In genomic region chr14:122477261-122477671, GRCm38 (mm10) we compare ENCODE assay signal across 12 mouse cellular contexts. TPM values are rescaled to one million over a fixed set of nuclear protein-coding genes. Genes with fewer than 3 reads are reported as not detected.
A peak's percentile ranks its signal among the peaks of the same experiment; 100 is the strongest.
DNase-seq lines count a peak whose midpoint lies in the region; ATAC-seq lines count a peak whose summit lies in the region.
"Had no signal": no experiment of that assay in that cellular context is flagged by ENCODE, and none has a peak within 500 bp of the region (broad histone marks: within the 10 kb centered on the region; RNA-seq: fewer than 3 reads in every experiment).

No protein-coding gene starts in this region.

- no peaks in the 10 kb centered on the region for H3K9me3 ChIP-seq in forebrain, embryonic 10.5 days
- no peaks in the 10 kb centered on the region for H3K9me3 ChIP-seq in limb, embryonic 11.5 days (ENCODE audit: control insufficient read depth, low read length)
- H3K9me3 ChIP-seq in neural tube, embryonic 14.5 days (ENCODE audit: control insufficient read depth, low read length), result no peaks in the 10 kb centered on the region
- H3K9me3 ChIP-seq: embryonic facial prominence, embryonic 13.5 days had no signal

- under 1% methylated on average over 20 of the region's 20 CpGs for WGBS in forebrain, embryonic 10.5 days
- WGBS in limb, embryonic 11.5 days, result under 1% methylated on average over 20 of the region's 20 CpGs
- 1% methylated on average over 20 of the region's 20 CpGs for WGBS in neural tube, embryonic 14.5 days

- peak overlapping the region; percentile 86 for H3K4me3 ChIP-seq in forebrain, embryonic 10.5 days
- peak overlapping the region; percentile 77 for H3K4me3 ChIP-seq in limb, embryonic 11.5 days (ENCODE audit: low read depth, low read length)
- peak overlapping the region; percentile 46 for H3K4me3 ChIP-seq in neural tube, embryonic 14.5 days (ENCODE audit: low read depth, low read length)

- peak; percentile 72 for DNase-seq in embryo, embryonic 10.5 days (ENCODE audit: low spot score)
- no peak for DNase-seq in embryo, embryonic 10 days (ENCODE audit: low spot score)
- DNase-seq in forebrain, embryonic 10.5 days (ENCODE audit: extremely low spot score, low spot score), result peak; percentile 48
- DNase-seq in limb, embryonic 11.5 days (ENCODE audit: low spot score), result peak; percentile 69
- DNase-seq in MN1 (ENCODE audit: low spot score), result no peak
- DNase-seq in kidney, adult 8-10 months, result no peak
- no peak for DNase-seq in right cerebral cortex, adult 2 months (ENCODE audit: low spot score in 2 of 2)
- DNase-seq: right cerebral cortex, postnatal 14 days had no signal

- peak overlapping the region; percentile 99 for H3K27ac ChIP-seq in forebrain, embryonic 10.5 days
- H3K27ac ChIP-seq in limb, embryonic 11.5 days (replicated peaks; ENCODE audit: low read depth, low read length), result peak overlapping the region; percentile 99
- H3K27ac ChIP-seq in neural tube, embryonic 14.5 days (ENCODE audit: low read depth, low read length), result peak overlapping the region; percentile 87; the same call in 1 of the 2 replicates
- H3K27ac ChIP-seq: embryonic facial prominence, embryonic 13.5 days had no signal

- ATAC-seq in limb, embryonic 11.5 days (ENCODE audit: insufficient number of reproducible peaks, low FRiP score, low TSS enrichment, low read depth), result no peak
- no peak for ATAC-seq in neural tube, embryonic 14.5 days (ENCODE audit: low read depth)

- H3K4me1 ChIP-seq in forebrain, embryonic 10.5 days, result peaks cover 81% of the 10 kb centered on the region
- peaks cover 21% of the 10 kb centered on the region for H3K4me1 ChIP-seq in limb, embryonic 11.5 days (ENCODE audit: control insufficient read depth, insufficient read depth, low read length)
- H3K4me1 ChIP-seq in neural tube, embryonic 14.5 days (ENCODE audit: control insufficient read depth, insufficient read depth, low read length), result peaks cover 8% of the 10 kb centered on the region

- H3K36me3 ChIP-seq in forebrain, embryonic 10.5 days (replicated peaks), result peaks cover 38% of the 10 kb centered on the region
- H3K36me3 ChIP-seq in limb, embryonic 11.5 days (ENCODE audit: control insufficient read depth, insufficient read depth, low read length), result no peaks in the 10 kb centered on the region
- H3K36me3 ChIP-seq in neural tube, embryonic 14.5 days (ENCODE audit: control insufficient read depth, insufficient read depth, low read length), result no peaks in the 10 kb centered on the region
- H3K36me3 ChIP-seq: embryonic facial prominence, embryonic 13.5 days had no signal

- H3K9ac ChIP-seq in limb, embryonic 11.5 days (ENCODE audit: low read length), result peak overlapping the region; percentile 97
- peak overlapping the region; percentile 70 for H3K9ac ChIP-seq in neural tube, embryonic 14.5 days (replicated peaks; ENCODE audit: low read depth, low read length)
- H3K9ac ChIP-seq: embryonic facial prominence, embryonic 13.5 days had no signal

- H3K4me2 ChIP-seq in limb, embryonic 11.5 days (ENCODE audit: low read depth, severe bottlenecking), result peak overlapping the region; percentile 75
- peak overlapping the region; percentile 49; the same call in 1 of the 2 replicates for H3K4me2 ChIP-seq in neural tube, embryonic 14.5 days (ENCODE audit: low read depth, low read length)
- H3K4me2 ChIP-seq: embryonic facial prominence, embryonic 13.5 days had no signal

- H3K27me3 ChIP-seq in forebrain, embryonic 10.5 days (ENCODE audit: poor library complexity, severe bottlenecking), result peaks cover 86% of the 10 kb centered on the region
- H3K27me3 ChIP-seq in limb, embryonic 11.5 days (ENCODE audit: control insufficient read depth, insufficient read depth, low read length), result peaks cover 24% of the 10 kb centered on the region
- peaks cover 19% of the 10 kb centered on the region; the same call in 1 of the 2 replicates for H3K27me3 ChIP-seq in neural tube, embryonic 14.5 days (ENCODE audit: control insufficient read depth, insufficient read depth, low read length)

RNA-seq across cellular contexts. Expression of gene Zic2, which starts 2.0 kb away (rescaled TPM):
- polyA plus RNA-seq in forebrain, embryonic 10.5 days (2016; fragmentation: Nextera tagmentation; extraction: Ambion mirVana), result 7.0 and 7.3 TPM in 2 replicates
- polyA plus RNA-seq in limb, embryonic 11.5 days (2014; fragmentation: Nextera tagmentation; extraction: Ambion mirVana), result 5.1 and 5.6 TPM in 2 replicates
- 6.5 and 9.4 TPM in 2 replicates for polyA plus RNA-seq in neural tube, embryonic 14.5 days (2014; fragmentation: Nextera tagmentation; extraction: Ambion mirVana)
- polyA plus RNA-seq: lung, embryonic 16.5 days had no signal

RNA-seq across cellular contexts. Expression of gene Zic5, which starts 11.8 kb away (rescaled TPM):
- 20.7 and 21.5 TPM in 2 replicates for polyA plus RNA-seq in forebrain, embryonic 10.5 days (2016; fragmentation: Nextera tagmentation; extraction: Ambion mirVana)
- polyA plus RNA-seq in limb, embryonic 11.5 days (2014; fragmentation: Nextera tagmentation; extraction: Ambion mirVana), result 11.3 and 12.5 TPM in 2 replicates
- 7.8 and 7.9 TPM in 2 replicates for polyA plus RNA-seq in neural tube, embryonic 14.5 days (2014; fragmentation: Nextera tagmentation; extraction: Ambion mirVana)
- polyA plus RNA-seq: lung, embryonic 16.5 days had no signal

RNA-seq across cellular contexts. Expression of gene Gm10837, which starts 13.1 kb away (rescaled TPM):
- polyA plus RNA-seq in forebrain, embryonic 10.5 days (2016; fragmentation: Nextera tagmentation; extraction: Ambion mirVana), result 0.27 TPM in 1 of 2 replicates, not detected in the other
- polyA plus RNA-seq in limb, embryonic 11.5 days (2014; fragmentation: Nextera tagmentation; extraction: Ambion mirVana), result 0.16 and 0.19 TPM in 2 replicates
- polyA plus RNA-seq in neural tube, embryonic 14.5 days (2014; fragmentation: Nextera tagmentation; extraction: Ambion mirVana), result 0.35 and 0.45 TPM in 2 replicates
- polyA plus RNA-seq: C2C12; embryonic facial prominence, embryonic 13.5 days; lung, embryonic 16.5 days had no signal

RNA-seq across cellular contexts. Expression of gene Gm5089, which starts 26.4 kb away (rescaled TPM):
- 1.0 and 1.9 TPM in 2 replicates for polyA plus RNA-seq in forebrain, embryonic 10.5 days (2016; fragmentation: Nextera tagmentation; extraction: Ambion mirVana)
- 0.24 and 0.33 TPM in 2 replicates for polyA plus RNA-seq in limb, embryonic 11.5 days (2014; fragmentation: Nextera tagmentation; extraction: Ambion mirVana)
- 0.27 and 0.81 TPM in 2 replicates for polyA plus RNA-seq in neural tube, embryonic 14.5 days (2014; fragmentation: Nextera tagmentation; extraction: Ambion mirVana)
- polyA plus RNA-seq: C2C12; lung, embryonic 16.5 days had no signal

RNA-seq across cellular contexts. Expression of gene Pcca, which starts 56.9 kb away (rescaled TPM):
- polyA plus RNA-seq in forebrain, embryonic 10.5 days (2016; fragmentation: Nextera tagmentation; extraction: Ambion mirVana), result 38.9 and 39.0 TPM in 2 replicates
- polyA plus RNA-seq in limb, embryonic 11.5 days (2014; fragmentation: Nextera tagmentation; extraction: Ambion mirVana), result 36.4 and 38.8 TPM in 2 replicates
- polyA plus RNA-seq in neural tube, embryonic 14.5 days (2014; fragmentation: Nextera tagmentation; extraction: Ambion mirVana), result 27.7 and 29.4 TPM in 2 replicates

Comparison
In these comparisons a context has a peak if more than half of its experiments do, and no peak if none do; other contexts are left out.
1. DNase-seq: peak in embryo, embryonic 10.5 days (single experiment), forebrain, embryonic 10.5 days (single experiment) and limb, embryonic 11.5 days (single experiment); none in embryo, embryonic 10 days (single experiment), MN1 (single experiment), kidney, adult 8-10 months (0 of 2) and right cerebral cortex, adult 2 months (0 of 2).
2. Peak in every context shown above with its lines, with median percentiles within 50 percentile points of each other: H3K27ac ChIP-seq and H3K4me3 ChIP-seq.